Mouse (Mus musculus) liver, embryonic 14 days (tissue): ENCODE measurements around the gene Ccdc152. TPM values are rescaled to one million over a fixed set of nuclear protein-coding genes. Genes with fewer than 3 reads are reported as not detected.

Experiments used
- polyA plus RNA-seq: library from polyadenylated mRNA; depleted of rRNA; stranded (reverse); fragments of >200 nt; gene quantifications from 2 replicates; pipeline ENCODE4 v1.2.3, GENCODE M21; 2012; rRNA removed

The Ccdc152 gene
- polyA plus RNA-seq = 2.4 and 2.7 TPM in 2 replicates

DNA sequence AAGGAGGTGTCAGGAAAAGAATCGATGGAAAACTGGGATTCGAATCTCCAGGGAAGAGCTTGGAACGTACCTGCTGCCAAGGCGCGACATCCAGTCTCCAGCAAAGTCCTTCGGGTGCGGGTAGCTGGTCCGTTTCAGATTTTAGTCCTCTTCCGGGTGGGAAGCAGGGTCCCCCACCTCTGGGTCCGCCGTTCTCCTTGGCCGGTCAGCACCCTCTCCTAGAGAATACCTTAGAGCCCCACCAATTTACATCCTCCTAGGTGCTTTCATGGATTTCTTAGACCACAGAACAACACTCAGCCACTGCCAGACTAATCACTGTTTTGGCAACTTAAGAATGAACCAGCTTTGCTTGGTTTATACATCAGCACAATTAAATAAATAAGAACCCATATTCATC is at the start of gene Ccdc152:
TSS of gene Ccdc152 (minus strand) at position 101 of the 400 bp plus-strand sequence.

DNA sequence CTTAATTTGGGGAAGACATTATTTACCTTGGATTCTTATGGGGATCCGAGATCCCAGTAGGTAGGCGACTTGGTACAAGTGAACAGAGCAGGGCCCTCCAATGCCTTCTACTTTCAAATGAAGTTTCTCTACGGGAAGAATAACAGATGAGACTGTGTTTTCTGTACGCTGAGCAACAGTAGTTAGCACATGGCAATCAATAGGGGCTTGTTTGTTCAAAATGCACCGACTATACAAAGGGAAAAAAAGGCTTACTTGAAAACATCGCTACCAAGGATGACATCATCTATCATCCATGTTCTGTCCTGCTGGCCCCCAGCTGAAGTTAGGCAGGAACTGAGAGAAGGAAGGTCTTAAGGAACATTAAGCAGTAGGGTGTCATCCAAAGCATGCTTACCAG is 35.1 kb downstream of the Ccdc152 start, which contains the start of gene Selenop:
TSS of gene Selenop (plus strand) at position 301 of the 400 bp plus-strand sequence.

Other genes starting within 250 kb of the Ccdc152 start
- gene Selenop, start 35.0 kb downstream of the Ccdc152 start, polyA plus RNA-seq = 221 and 281 TPM in 2 replicates